10 mouse cellular contexts compared by ENCODE assay signal in genomic region chr17:86249499-86250405, GRCm38 (mm10).
DNase-seq lines count a peak whose midpoint lies in the region; ATAC-seq lines count a peak whose summit lies in the region.
"Had no signal": no experiment of that assay in that cellular context is flagged by ENCODE, and none has a peak within 500 bp of the region (broad histone marks: within the 10 kb centered on the region; RNA-seq: fewer than 3 reads in every experiment).

No protein-coding gene starts in this region.

- H3K4me3 ChIP-seq in forebrain, embryonic 15.5 days, result no peak overlapping the region
- no peak overlapping the region for H3K4me3 ChIP-seq in forebrain, embryonic 11.5 days (ENCODE audit: low read depth, low read length)
- no peak overlapping the region for H3K4me3 ChIP-seq in heart, embryonic 11.5 days (ENCODE audit: low read depth, low read length)
- H3K4me3 ChIP-seq: heart, embryonic 15.5 days; megakaryocyte, embryonic 14.5 days had no signal

- H3K4me1 ChIP-seq in forebrain, embryonic 15.5 days, result peaks cover 40% of the 10 kb centered on the region
- no peaks in the 10 kb centered on the region for H3K4me1 ChIP-seq in forebrain, embryonic 11.5 days (replicated peaks; ENCODE audit: control insufficient read depth, insufficient read depth, low read length)
- H3K4me1 ChIP-seq in heart, embryonic 11.5 days (ENCODE audit: control insufficient read depth, insufficient read depth, low read length), result peaks cover 12% of the 10 kb centered on the region

- DNase-seq in forebrain, embryonic 11.5 days (ENCODE audit: low spot score), result no peak
- DNase-seq in cerebellum, postnatal 36 days, result peak; percentile 79 to 82
- peak; percentile 91 to 95 for DNase-seq in layer of hippocampus, adult 18-20 months (ENCODE audit: low spot score in 2 of 2)
- no peak for DNase-seq in urinary bladder, postnatal 14 days (ENCODE audit: low spot score)
- no peak for DNase-seq in T-cell, adult 2 months (ENCODE audit: low spot score)

- no peaks in the 10 kb centered on the region for H3K27me3 ChIP-seq in forebrain, embryonic 15.5 days
- no peaks in the 10 kb centered on the region for H3K27me3 ChIP-seq in forebrain, embryonic 11.5 days (ENCODE audit: control insufficient read depth, insufficient read depth, low read length)
- no peaks in the 10 kb centered on the region for H3K27me3 ChIP-seq in heart, embryonic 11.5 days (ENCODE audit: control insufficient read depth, insufficient read depth, low read length)
- H3K27me3 ChIP-seq: heart, embryonic 15.5 days had no signal

- 66% methylated on average over 21 of the region's 21 CpGs for WGBS in forebrain, embryonic 15.5 days
- WGBS in forebrain, embryonic 11.5 days, result 87% methylated on average over 21 of the region's 21 CpGs
- 76% methylated on average over 21 of the region's 21 CpGs for WGBS in heart, embryonic 11.5 days (ENCODE audit: insufficient replicate concordance)

- no peaks in the 10 kb centered on the region for H3K36me3 ChIP-seq in forebrain, embryonic 15.5 days
- no peaks in the 10 kb centered on the region for H3K36me3 ChIP-seq in forebrain, embryonic 11.5 days (ENCODE audit: control insufficient read depth, insufficient read depth, low read length)
- H3K36me3 ChIP-seq in heart, embryonic 11.5 days (ENCODE audit: control insufficient read depth, insufficient read depth, low read length), result no peaks in the 10 kb centered on the region; the same call in 1 of the 2 replicates
- H3K36me3 ChIP-seq: heart, embryonic 15.5 days had no signal

- no peak overlapping the region for H3K9ac ChIP-seq in forebrain, embryonic 15.5 days (replicated peaks)
- no peak overlapping the region for H3K9ac ChIP-seq in forebrain, embryonic 11.5 days (ENCODE audit: low read length)
- no peak overlapping the region for H3K9ac ChIP-seq in heart, embryonic 11.5 days (ENCODE audit: low read depth, low read length)
- H3K9ac ChIP-seq: heart, embryonic 15.5 days had no signal

- no peaks in the 10 kb centered on the region for H3K9me3 ChIP-seq in forebrain, embryonic 15.5 days
- peaks cover 3% of the 10 kb centered on the region; the same call in 1 of the 2 replicates for H3K9me3 ChIP-seq in forebrain, embryonic 11.5 days (ENCODE audit: control insufficient read depth, low read length)
- H3K9me3 ChIP-seq in heart, embryonic 11.5 days (replicated peaks; ENCODE audit: control insufficient read depth, low read length), result no peaks in the 10 kb centered on the region; the same call in 1 of the 2 replicates
- H3K9me3 ChIP-seq: heart, embryonic 15.5 days had no signal

- peak overlapping the region; percentile 90 for H3K27ac ChIP-seq in forebrain, embryonic 15.5 days (replicated peaks)
- H3K27ac ChIP-seq in forebrain, embryonic 11.5 days (ENCODE audit: low read depth, low read length), result no peak overlapping the region
- no peak overlapping the region for H3K27ac ChIP-seq in heart, embryonic 11.5 days (ENCODE audit: low read depth, low read length)
- H3K27ac ChIP-seq: heart, embryonic 15.5 days had no signal

- no peak overlapping the region for H3K4me2 ChIP-seq in forebrain, embryonic 15.5 days (replicated peaks)
- no peak overlapping the region for H3K4me2 ChIP-seq in forebrain, embryonic 11.5 days (ENCODE audit: low read depth, low read length, severe bottlenecking)
- no peak overlapping the region for H3K4me2 ChIP-seq in heart, embryonic 11.5 days
- H3K4me2 ChIP-seq: heart, embryonic 15.5 days had no signal

- 0 out of 2 replicates have a peak, but pooled peaks have one; percentile 10 for ATAC-seq in forebrain, embryonic 15.5 days (replicated peaks)
- no peak for ATAC-seq in forebrain, embryonic 11.5 days (replicated peaks; ENCODE audit: low FRiP score)
- peak; percentile 87 for ATAC-seq in megakaryocyte progenitor cell, adult 5-6 weeks (replicated peaks; ENCODE audit: poor library complexity)
- ATAC-seq in heart, embryonic 11.5 days (replicated peaks; ENCODE audit: insufficient number of reproducible peaks, low FRiP score, low TSS enrichment), result no peak

Comparison
In these comparisons a context has a peak if more than half of its experiments do, and no peak if none do; other contexts are left out.
1. ATAC-seq: peak in forebrain, embryonic 15.5 days (single experiment) and megakaryocyte progenitor cell, adult 5-6 weeks (single experiment); none in forebrain, embryonic 11.5 days (single experiment) and heart, embryonic 11.5 days (single experiment).
2. DNase-seq: peak in cerebellum, postnatal 36 days (2 of 2) and layer of hippocampus, adult 18-20 months (2 of 2); none in forebrain, embryonic 11.5 days (single experiment), urinary bladder, postnatal 14 days (single experiment) and T-cell, adult 2 months (single experiment).